Mouse (Mus musculus) kidney, embryonic 14.5 days (tissue): Measurements from ENCODE around the gene Mul1. TPM values are rescaled to one million over a fixed set of nuclear protein-coding genes. Genes with fewer than 3 reads are reported as not detected.

Source experiments
- ATAC-seq: fragments of 200-750 bp; cut with Nextera tagmentation; 2 replicates; pipeline ENCODE4 v1.8.0; 2017; ENCODE audit warnings: moderate number of reproducible peaks, mild to moderate bottlenecking, moderate TSS enrichment, moderate library complexity; ENCODE audit not compliant: low FRiP score, low TSS enrichment
- H3K27ac ChIP-seq: fragments of 300-500 bp; sonication (generic); 2 replicates; pipeline ENCODE4 v1.5.1; 2014; ENCODE audit warnings: low read depth, mild to moderate bottlenecking, low read length, moderate library complexity, mixed read lengths
- H3K27me3 ChIP-seq: fragments of 300-500 bp; sonication (generic); 2 replicates; pipeline ENCODE4 v1.6.1; 2014; ENCODE audit warnings: mild to moderate bottlenecking, low read length; ENCODE audit not compliant: control insufficient read depth, insufficient read depth
- H3K36me3 ChIP-seq: fragments of 300-500 bp; sonication (generic); 2 replicates; pipeline ENCODE4 v1.6.1; 2014; ENCODE audit warnings: low read length, mixed read lengths; ENCODE audit not compliant: control insufficient read depth, insufficient read depth
- H3K4me1 ChIP-seq: fragments of 300-500 bp; sonication (generic); 2 replicates; pipeline ENCODE4 v1.6.1; 2014; ENCODE audit warnings: low read length, mixed read lengths; ENCODE audit not compliant: control insufficient read depth, insufficient read depth
- H3K4me2 ChIP-seq: fragments of 300-500 bp; sonication (generic); replicated peaks from 2 replicates; pipeline ENCODE4 v1.6.1; 2014; ENCODE audit warnings: low read depth, mild to moderate bottlenecking, low read length
- H3K4me3 ChIP-seq: fragments of 300-500 bp; sonication (generic); 2 replicates; pipeline ENCODE4 v1.5.1; 2014; ENCODE audit warnings: mild to moderate bottlenecking, low read length
- H3K9ac ChIP-seq: fragments of 300-500 bp; sonication (generic); 2 replicates; pipeline ENCODE4 v1.6.1; 2014; ENCODE audit warnings: low read depth, mild to moderate bottlenecking, low read length, moderate library complexity
- H3K9me3 ChIP-seq: fragments of 300-500 bp; sonication (generic); 2 replicates; pipeline ENCODE4 v1.6.1; 2016; ENCODE audit warnings: low read length; ENCODE audit not compliant: control insufficient read depth
- WGBS: fragments of 180-500 bp; shearing (Covaris S2); extraction: QIAGEN DNeasy Blood & Tissue Kit; methylation state at CpG from one replicate; pipeline ENCODE4 v1.1.7; 2014; 5-methylcytosine and 5-hydroxymethylcytosine counted together
- polyA plus RNA-seq: library from polyadenylated mRNA; unstranded; fragments of >200 nt; fragmentation: Nextera tagmentation; extraction: Ambion mirVana; gene quantifications from 2 replicates; pipeline ENCODE4 v1.2.1, GENCODE M21; 2014

The Mul1 gene
- polyA plus RNA-seq, 1 experiment from 2014 or later = 16.9 TPM

- Histone ChIP-seq H3K9me3 (no peaks in the 10 kb centered on the region), H3K4me1 (peaks cover 21% of the 10 kb centered on the region), H3K27ac (0 out of 2 replicates have a peak overlapping the region, but pooled peaks have one; percentile 17), H3K4me2 (no peak overlapping the region), H3K4me3 (no peak overlapping the region), H3K36me3 (no peaks in the 10 kb centered on the region), H3K27me3 (no peaks in the 10 kb centered on the region), H3K9ac (no peak overlapping the region)
- ATAC-seq = no peak
- WGBS = 65% methylated on average over 8 of the region's 8 CpGs
Measured at GRCm38 (mm10) chr4:138482721-138483120, 48.2 kb downstream of the Mul1 start.

GRCm38 (mm10) chr4:138488241-138488640 is 53.8 kb downstream of the Mul1 start:
- 66% methylated on average over 8 of the region's 8 CpGs for WGBS
- Histone ChIP-seq H3K27ac (no peak overlapping the region), H3K27me3 (no peaks in the 10 kb centered on the region), H3K9me3 (no peaks in the 10 kb centered on the region), H3K4me3 (no peak overlapping the region), H3K9ac (no peak overlapping the region), H3K4me1 (peaks cover 5% of the 10 kb centered on the region; the same call in 1 of the 2 replicates), H3K36me3 (no peaks in the 10 kb centered on the region), H3K4me2 (no peak overlapping the region)
- no peak for ATAC-seq

- no peak overlapping the region for H3K27ac ChIP-seq
- WGBS = 78% methylated on average over 4 of the region's 4 CpGs
- ATAC-seq = no peak
Measured at GRCm38 (mm10) chr4:138491088-138491487, 56.6 kb downstream of the Mul1 start.

More at GRCm38 (mm10) chr4:138491088-138491487, 56.6 kb downstream of the Mul1 start:
- H3K9me3 ChIP-seq = no peaks in the 10 kb centered on the region
- H3K36me3 ChIP-seq = no peaks in the 10 kb centered on the region
- H3K4me3 ChIP-seq = no peak overlapping the region
- H3K9ac ChIP-seq = no peak overlapping the region
- H3K4me1 ChIP-seq = peaks cover 26% of the 10 kb centered on the region
- no peaks in the 10 kb centered on the region for H3K27me3 ChIP-seq
- no peak overlapping the region for H3K4me2 ChIP-seq

Other genes starting within 250 kb of the Mul1 start
- 124 and 176 TPM in 2 replicates for gene Hp1bp3, start 218.4 kb upstream of the Mul1 start, polyA plus RNA-seq
- gene Sh2d5, start 184.3 kb upstream of the Mul1 start, polyA plus RNA-seq = 0.47 and 0.60 TPM in 2 replicates
- gene Kif17, start 184.2 kb upstream of the Mul1 start, polyA plus RNA-seq = 0.81 and 0.99 TPM in 2 replicates
- gene Ddost, start 129.9 kb upstream of the Mul1 start, polyA plus RNA-seq = 299 and 332 TPM in 2 replicates
- gene Pink1, start 108.4 kb upstream of the Mul1 start, polyA plus RNA-seq = 25.7 and 27.1 TPM in 2 replicates
- gene Cda, start 66.7 kb upstream of the Mul1 start, polyA plus RNA-seq = 21.7 TPM in 2 replicates
- not detected in 2 replicates for gene Fam43b, start 38.1 kb upstream of the Mul1 start, polyA plus RNA-seq
- gene Camk2n1, start 19.6 kb downstream of the Mul1 start, polyA plus RNA-seq = 7.4 and 10.1 TPM in 2 replicates
- 0.11 and 0.13 TPM in 2 replicates for gene Vwa5b1, start 201.2 kb downstream of the Mul1 start, polyA plus RNA-seq